Mouse (Mus musculus) MEL (cell line): Measurements from ENCODE around the gene Ccdc115. TPM values are rescaled to one million over a fixed set of nuclear protein-coding genes. Genes with fewer than 3 reads are reported as not detected.

Source experiments
- DNase-seq: peaks from one replicate; pipeline ENCODE4 v3.0.0; 2011; ENCODE audit warnings: low read depth, low spot score
- H3K27ac ChIP-seq: 2 replicates; pipeline ENCODE4 v1.5.1; 2012; ENCODE audit warnings: low read depth, mild to moderate bottlenecking, control low read depth, low read length, moderate library complexity; ENCODE audit not compliant: control insufficient read depth
- H3K27me3 ChIP-seq, 2 experiments: fragments of 150-350 bp in 1 of 2; sonication (generic) in 1 of 2; 2 replicates each; pipeline ENCODE4 v1.6.1; 2012; ENCODE audit warnings: low read length in 2 of 2, mild to moderate bottlenecking in 2 of 2, improper control_type of control experiment in 1 of 2, moderate library complexity in 1 of 2; ENCODE audit not compliant: insufficient read depth in 2 of 2, control insufficient read depth in 1 of 2
- H3K36me3 ChIP-seq, 2 experiments: 2 replicates each; pipeline ENCODE4 v1.6.1; 2012 to 2014; ENCODE audit warnings: low read length in 2 of 2, improper control_type of control experiment in 1 of 2, inconsistent platforms in 1 of 2, mild to moderate bottlenecking in 1 of 2; ENCODE audit not compliant: insufficient read depth in 2 of 2, control insufficient read depth in 1 of 2
- H3K4me1 ChIP-seq, 2 experiments: fragments of 150-350 bp in 1 of 2; sonication (generic) in 1 of 2; 2 replicates each; pipeline ENCODE4 v1.6.1; 2012; ENCODE audit warnings: low read length in 2 of 2, improper control_type of control experiment in 1 of 2, mild to moderate bottlenecking in 1 of 2; ENCODE audit not compliant: insufficient read depth in 2 of 2, control insufficient read depth in 1 of 2
- H3K4me3 ChIP-seq, 2 experiments: fragments of 150-350 bp in 1 of 2; sonication (generic) in 1 of 2; 2 replicates each; pipeline ENCODE4 v1.5.1; 2012; ENCODE audit warnings: low read depth in 2 of 2, low read length in 2 of 2, mild to moderate bottlenecking in 2 of 2, moderate library complexity in 2 of 2, control low read depth in 1 of 2, improper control_type of control experiment in 1 of 2; ENCODE audit not compliant: control insufficient read depth in 1 of 2, insufficient read depth in 1 of 2
- H3K79me2 ChIP-seq: 2 replicates; pipeline ENCODE4 v1.6.1; 2012; ENCODE audit warnings: mild to moderate bottlenecking, low read length, moderate library complexity; ENCODE audit not compliant: control insufficient read depth, poor library complexity, insufficient read depth
- H3K9ac ChIP-seq: 2 replicates; pipeline ENCODE4 v1.6.1; 2012; ENCODE audit warnings: low read depth, mild to moderate bottlenecking, control low read depth, low read length, moderate library complexity; ENCODE audit not compliant: control insufficient read depth, poor library complexity, severe bottlenecking
- H3K9me3 ChIP-seq: fragments of 150-350 bp; sonication (generic); replicated peaks from 2 replicates; pipeline ENCODE4 v1.6.1; 2012; ENCODE audit warnings: mild to moderate bottlenecking, low read length, improper control_type of control experiment, moderate library complexity; ENCODE audit not compliant: insufficient read depth
- CHD2 ChIP-seq: IDR thresholded peaks from 2 replicates; pipeline ENCODE4 v1.6.1; 2011; ENCODE audit warnings: low read length, improper control_type of control experiment
- CTCF ChIP-seq, 3 experiments: IDR thresholded peaks in 2 of 3; conservative IDR thresholded peaks in 1 of 3; 2 replicates each; pipeline ENCODE4 v1.5.1; 2011 to 2012; ENCODE audit warnings: low read length in 3 of 3, low read depth in 2 of 3, mild to moderate bottlenecking in 2 of 3, improper control_type of control experiment in 1 of 3, inconsistent platforms in 1 of 3, mixed read lengths in 1 of 3, moderate library complexity in 1 of 3; ENCODE audit not compliant: control insufficient read depth in 1 of 3, insufficient read depth in 1 of 3, poor library complexity in 1 of 3, severe bottlenecking in 1 of 3
- EP300 ChIP-seq, 2 experiments: IDR thresholded peaks; 2 replicates each; pipeline ENCODE4 v1.6.1; 2011; ENCODE audit warnings: improper control_type of control experiment in 2 of 2, low read length in 2 of 2, low read depth in 1 of 2, mild to moderate bottlenecking in 1 of 2
- ETS1 ChIP-seq: IDR thresholded peaks from 2 replicates; pipeline ENCODE4 v1.6.1; 2012; ENCODE audit warnings: low read depth, mild to moderate bottlenecking, inconsistent platforms, low read length, improper control_type of control experiment, moderate library complexity
- HCFC1 ChIP-seq: IDR thresholded peaks from 2 replicates; pipeline ENCODE4 v1.6.1; 2012; ENCODE audit warnings: low read depth, mild to moderate bottlenecking, inconsistent platforms, low read length, improper control_type of control experiment, moderate library complexity
- KAT2A ChIP-seq: conservative IDR thresholded peaks from 2 replicates; pipeline ENCODE4 v1.6.1; 2012; ENCODE audit warnings: low read depth, low read length, improper control_type of control experiment, inconsistent platforms
- MAX ChIP-seq: IDR thresholded peaks from 2 replicates; pipeline ENCODE4 v1.6.1; 2011; ENCODE audit warnings: low read length, improper control_type of control experiment
- MAZ ChIP-seq: IDR thresholded peaks from 2 replicates; pipeline ENCODE4 v1.6.1; 2012; ENCODE audit warnings: low read depth, mild to moderate bottlenecking, inconsistent platforms, low read length, improper control_type of control experiment
- MXI1 ChIP-seq: IDR thresholded peaks from 2 replicates; pipeline ENCODE4 v1.6.1; 2011; ENCODE audit warnings: mild to moderate bottlenecking, low read depth, low read length, improper control_type of control experiment
- MYB ChIP-seq: IDR thresholded peaks from 2 replicates; pipeline ENCODE4 v1.6.1; 2011; ENCODE audit warnings: mild to moderate bottlenecking, low read depth, low read length, improper control_type of control experiment
- MYC ChIP-seq: IDR thresholded peaks from 2 replicates; pipeline ENCODE4 v1.6.1; 2011; ENCODE audit warnings: low read depth, mild to moderate bottlenecking, low read length, improper control_type of control experiment, moderate library complexity
- POLR2A ChIP-seq, 2 experiments: IDR thresholded peaks; 2 replicates each; pipeline ENCODE4 v1.6.1; 2011 to 2012; ENCODE audit warnings: low read length in 2 of 2, mild to moderate bottlenecking in 2 of 2, control low read depth in 1 of 2, improper control_type of control experiment in 1 of 2, low read depth in 1 of 2, moderate library complexity in 1 of 2; ENCODE audit not compliant: control insufficient read depth in 1 of 2, insufficient read depth in 1 of 2, poor library complexity in 1 of 2
- POLR2AphosphoS2 ChIP-seq: IDR thresholded peaks from 2 replicates; pipeline ENCODE4 v1.6.1; 2011; ENCODE audit warnings: low read length, improper control_type of control experiment
- RAD21 ChIP-seq: IDR thresholded peaks from 2 replicates; pipeline ENCODE4 v1.6.1; 2011; ENCODE audit warnings: mild to moderate bottlenecking, low read depth, low read length, improper control_type of control experiment
- RCOR1 ChIP-seq: IDR thresholded peaks from 2 replicates; pipeline ENCODE4 v1.6.1; 2012; ENCODE audit warnings: low read depth, mild to moderate bottlenecking, inconsistent platforms, low read length, improper control_type of control experiment
- SMC3 ChIP-seq: IDR thresholded peaks from 2 replicates; pipeline ENCODE4 v1.6.1; 2011; ENCODE audit warnings: low read depth, low read length, improper control_type of control experiment
- TAL1 ChIP-seq: IDR thresholded peaks from 2 replicates; pipeline ENCODE4 v1.6.1; 2012; ENCODE audit warnings: mild to moderate bottlenecking, inconsistent platforms, low read length, moderate library complexity, mixed read lengths
- TBP ChIP-seq: IDR thresholded peaks from 2 replicates; pipeline ENCODE4 v1.8.0; 2011; ENCODE audit warnings: low read depth, low read length, improper control_type of control experiment
- UBTF ChIP-seq: IDR thresholded peaks from 2 replicates; pipeline ENCODE4 v1.6.1; 2012; ENCODE audit warnings: low read depth, mild to moderate bottlenecking, inconsistent platforms, low read length, improper control_type of control experiment, moderate library complexity, borderline replicate concordance; ENCODE audit not compliant: insufficient read depth
- ZKSCAN1 ChIP-seq: IDR thresholded peaks from 2 replicates; pipeline ENCODE4 v1.6.1; 2012; ENCODE audit warnings: low read depth, mild to moderate bottlenecking, inconsistent platforms, low read length, improper control_type of control experiment, moderate library complexity
- polyA plus RNA-seq, 2 experiments: library from polyadenylated mRNA; stranded (reverse) in 1 of 2; unstranded in 1 of 2; fragments of >175 nt in 1 of 2; fragments of >200 nt in 1 of 2; gene quantifications; 2 replicates each; pipeline versions ENCODE4 v1.2.1 to v1.2.4; 2012; ENCODE audit warnings: low replicate concordance in 2 of 2, low read depth in 1 of 2; ENCODE audit not compliant: insufficient read length in 2 of 2, insufficient read depth in 1 of 2, missing spikeins in 1 of 2
- total RNA-seq: library from RNA; depleted of rRNA; stranded (reverse); fragments of 300-350 nt; gene quantifications from 2 replicates; pipeline ENCODE4 v1.2.3, GENCODE M21; 2012

Gene Ccdc115
- total and polyA plus RNA-seq, 3 experiments: 63.4 to 78.7 TPM; not detected in 1

DNA sequence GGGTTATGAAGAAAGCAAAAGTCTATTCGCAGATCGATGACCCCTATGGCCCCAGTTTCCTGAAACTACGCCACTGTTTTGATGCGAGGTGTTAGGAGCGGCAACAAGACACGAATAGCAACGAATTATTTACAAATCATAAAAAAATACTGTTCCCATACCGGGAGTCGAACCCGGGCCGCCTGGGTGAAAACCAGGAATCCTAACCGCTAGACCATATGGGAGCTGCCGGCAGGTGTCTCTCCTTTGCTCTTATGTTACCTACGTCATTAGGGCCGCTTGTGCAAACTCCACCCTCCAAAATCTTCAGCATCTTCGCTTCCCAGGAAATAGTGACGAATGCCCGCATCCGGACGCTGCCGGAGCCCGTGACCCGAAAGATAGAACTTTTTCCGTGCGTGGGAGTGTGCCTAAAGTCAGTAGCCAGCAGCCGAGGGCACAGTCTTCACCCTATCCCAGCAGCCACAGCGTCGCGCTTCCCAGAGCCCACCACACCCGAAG lies 4.8 kb downstream of the Ccdc115 start (continued):
- no peak for TF ChIP-seq SMC3
- no peak for TF ChIP-seq MAX
- peak; percentile 57 to 64; a peak in 3 of 4 replicates for TF ChIP-seq POLR2A (IDR thresholded peaks at IDR 0.05; ENCODE audit: control insufficient read depth in 1 of 2, insufficient read depth in 1 of 2, low read depth in 1 of 2, low read length in 2 of 2, poor library complexity in 1 of 2)
- TF ChIP-seq MYB: no peak
- TF ChIP-seq TBP: peak; percentile 100
- no peak for TF ChIP-seq RCOR1
- peak; percentile 52; the same call in 1 of the 2 replicates for TF ChIP-seq MXI1
- no peak; the same call in 1 of the 2 replicates for TF ChIP-seq KAT2A
- no peak for TF ChIP-seq MYC
- TF ChIP-seq CTCF (IDR thresholded peaks at IDR 0.05 in 2 of 3, conservative IDR thresholded peaks at IDR 0.05 in 1 of 3; ENCODE audit: control insufficient read depth in 1 of 3, insufficient read depth in 1 of 3, low read depth in 2 of 3, low read length in 3 of 3, poor library complexity in 1 of 3, severe bottlenecking in 1 of 3): no peak
- TF ChIP-seq RAD21: no peak
- no peak for TF ChIP-seq ETS1
- no peak for TF ChIP-seq TAL1
- TF ChIP-seq UBTF: no peak
- TF ChIP-seq CHD2: no peak
- TF ChIP-seq EP300 (IDR thresholded peaks at IDR 0.05; ENCODE audit: low read depth in 1 of 2, low read length in 2 of 2): no peak
- no peak for TF ChIP-seq ZKSCAN1
- no peak for TF ChIP-seq MAZ

DNA sequence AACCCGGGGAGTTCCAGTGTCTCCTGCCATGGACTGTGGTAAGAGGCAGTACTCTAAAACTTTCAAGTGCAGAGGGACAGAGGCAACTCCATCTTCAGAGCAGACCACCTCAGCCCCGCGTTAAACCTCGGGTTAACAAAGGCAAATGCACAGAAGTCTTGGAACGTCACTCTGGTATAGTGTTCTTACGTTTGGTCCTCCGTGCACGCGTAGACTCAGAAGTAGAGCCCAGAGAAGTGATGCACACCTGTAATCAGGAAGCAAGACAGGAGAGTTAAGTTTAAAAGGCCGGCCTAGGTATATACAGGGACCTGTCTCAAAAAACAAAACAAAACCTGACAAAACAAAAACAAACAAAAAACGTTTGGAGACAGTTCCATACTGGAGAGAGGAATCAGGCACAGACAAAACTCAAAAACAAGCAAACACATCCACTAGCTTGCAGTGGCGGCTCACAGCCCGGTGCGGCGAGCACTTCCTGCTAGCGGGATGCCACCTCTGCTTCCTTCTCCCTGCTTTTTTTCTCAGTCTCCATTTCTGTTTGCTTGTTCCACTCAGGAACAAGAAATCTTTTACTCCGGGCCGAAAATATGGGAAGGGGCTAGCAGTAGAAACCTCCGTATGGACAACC lies 5.5 kb downstream of the Ccdc115 start:
- Histone ChIP-seq H3K27ac (no peak overlapping the region), H3K79me2 (peaks cover 2% of the 10 kb centered on the region; the same call in 1 of the 2 replicates), H3K4me3 (peak overlapping the region; percentile 17 to 83), H3K4me1 (peaks cover 0 to 4% of the 10 kb centered on the region in 2 experiments; a peak in 1 of 4 replicates), H3K36me3 (peaks cover 0 to 6% of the 10 kb centered on the region in 2 experiments; a peak in 2 of 4 replicates), H3K9ac (no peak overlapping the region; the same call in 1 of the 2 replicates), H3K9me3 (no peaks in the 10 kb centered on the region), H3K27me3 (no peaks in the 10 kb centered on the region)
- peak; percentile 47 for DNase-seq
- TF ChIP-seq POLR2AphosphoS2 (no peak), HCFC1 (0 out of 2 replicates have a peak, but pooled peaks have one; percentile 11)
